Mouse (Mus musculus): ENCODE results near the gene Spert. TPM values are rescaled to one million over a fixed set of nuclear protein-coding genes. Genes with fewer than 3 reads are reported as not detected.

Spert gene
- polyA plus RNA-seq, 1 experiment = 0.05 TPM

DNA sequence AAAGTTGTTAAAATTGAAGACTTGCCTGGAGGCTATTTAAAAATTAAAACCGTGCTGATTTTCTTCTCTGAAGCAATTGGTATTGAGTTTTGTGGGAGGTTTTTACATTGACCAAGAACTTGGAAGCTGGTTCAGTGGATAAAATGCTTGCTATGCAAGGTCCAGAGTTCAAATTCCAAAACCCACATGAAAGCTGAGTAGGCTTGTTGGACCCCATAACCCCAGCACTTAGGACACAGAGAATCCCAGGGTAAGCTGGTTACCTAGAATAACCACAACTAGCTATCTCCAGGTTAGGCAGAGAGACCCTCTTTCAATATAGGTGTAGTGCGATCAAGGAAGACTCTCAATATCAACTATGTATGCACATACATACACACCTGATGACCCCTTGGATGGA lies 16.3 kb upstream of the Spert start:
- Histone ChIP-seq H3K9me3 (ENCODE audit: control insufficient read depth, low read length) (no peaks in the 10 kb centered on the region), H3K4me3 (replicated peaks) (no peak overlapping the region), H3K4me1 (ENCODE audit: control insufficient read depth) (no peaks in the 10 kb centered on the region), H3K27me3 (ENCODE audit: control insufficient read depth) (no peaks in the 10 kb centered on the region), H3K36me3 (ENCODE audit: control insufficient read depth) (no peaks in the 10 kb centered on the region)
- TF ChIP-seq TAL1 (IDR thresholded peaks at IDR 0.05; ENCODE audit: low read length) (no peak), GATA1 (IDR thresholded peaks at IDR 0.05; ENCODE audit: low read length) (no peak)

DNA sequence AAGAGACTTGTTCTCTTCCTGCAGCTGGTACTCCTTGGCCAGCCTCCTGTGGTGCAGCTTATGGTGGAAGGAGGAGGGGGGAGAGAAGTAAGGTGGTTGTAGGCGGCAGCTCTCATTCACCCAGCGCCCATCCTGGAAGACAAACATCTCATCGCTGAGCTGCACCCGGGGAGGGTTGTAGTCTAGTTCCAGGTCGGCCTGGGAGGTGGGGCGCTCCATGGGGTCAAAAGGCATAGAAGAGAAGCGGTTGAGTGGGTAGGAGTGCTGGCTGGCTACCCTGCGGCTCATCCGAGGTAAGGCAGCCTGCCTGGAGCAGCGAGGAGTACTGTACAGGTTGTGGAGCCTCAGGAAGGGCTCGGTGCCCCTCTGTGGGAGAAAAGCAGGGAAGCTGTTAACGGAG lies 9.0 kb downstream of the Spert start:
- TF ChIP-seq GATA1 (IDR thresholded peaks at IDR 0.05; ENCODE audit: low read length) (no peak), TAL1 (IDR thresholded peaks at IDR 0.05; ENCODE audit: low read length) (no peak)
- no peaks in the 10 kb centered on the region for H3K4me1 ChIP-seq (ENCODE audit: control insufficient read depth)

DNA sequence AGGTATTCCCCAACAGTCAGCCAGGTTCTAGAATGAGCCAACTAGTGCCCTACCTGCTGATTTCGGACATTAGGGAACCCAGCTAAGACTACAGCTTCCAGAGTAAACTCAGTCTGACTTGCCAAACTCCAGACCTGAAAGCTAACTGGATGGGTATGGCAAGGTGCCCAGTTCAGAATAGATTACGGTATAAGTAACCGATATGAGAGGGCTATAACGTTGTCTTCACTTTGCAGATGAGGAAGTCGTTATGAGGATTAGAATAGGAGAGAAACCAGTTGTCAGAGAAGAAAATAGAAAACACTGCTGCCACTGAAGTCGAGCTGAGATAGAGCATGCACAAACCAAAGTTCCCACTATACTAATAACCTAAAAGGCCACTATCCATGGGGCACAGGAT lies 13.9 kb downstream of the Spert start:
- H3K4me3 ChIP-seq (replicated peaks) = no peak overlapping the region
- no peak for TF ChIP-seq GATA1 (IDR thresholded peaks at IDR 0.05; ENCODE audit: low read length)
- no peak for TF ChIP-seq TAL1 (IDR thresholded peaks at IDR 0.05; ENCODE audit: low read length)
- H3K4me1 ChIP-seq (ENCODE audit: control insufficient read depth) = no peaks in the 10 kb centered on the region
- H3K9me3 ChIP-seq (ENCODE audit: control insufficient read depth, low read length) = no peaks in the 10 kb centered on the region
- H3K27me3 ChIP-seq (ENCODE audit: control insufficient read depth) = no peaks in the 10 kb centered on the region
- no peaks in the 10 kb centered on the region for H3K36me3 ChIP-seq (ENCODE audit: control insufficient read depth)

More for the DNA sequence above, 9.0 kb downstream of the Spert start:
- no peaks in the 10 kb centered on the region for H3K9me3 ChIP-seq (ENCODE audit: control insufficient read depth, low read length)
- H3K27me3 ChIP-seq (ENCODE audit: control insufficient read depth) = no peaks in the 10 kb centered on the region
- H3K36me3 ChIP-seq (ENCODE audit: control insufficient read depth) = no peaks in the 10 kb centered on the region
- H3K4me3 ChIP-seq (replicated peaks) = no peak overlapping the region

DNA sequence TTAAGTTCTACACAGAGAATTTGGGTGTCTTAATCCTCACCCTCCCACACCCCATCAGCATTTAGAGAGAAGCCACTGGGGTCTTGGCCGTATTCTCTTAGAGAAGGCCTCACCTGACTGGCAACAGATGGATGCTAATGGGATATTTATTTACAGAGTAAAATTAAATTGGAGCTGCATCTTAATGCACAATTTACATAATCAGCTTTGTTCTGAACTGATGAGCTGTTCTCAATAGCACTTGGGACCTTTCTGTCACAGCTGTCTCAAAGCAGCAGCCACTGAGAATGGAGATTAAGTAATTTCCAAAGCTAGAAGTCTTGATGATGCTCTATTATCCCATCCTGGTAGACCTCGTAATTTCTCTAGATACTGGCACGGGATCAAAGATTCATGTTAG lies 26.6 kb downstream of the Spert start:
- TF ChIP-seq GATA1 (IDR thresholded peaks at IDR 0.05; ENCODE audit: low read length) (no peak), TAL1 (IDR thresholded peaks at IDR 0.05; ENCODE audit: low read length) (no peak)
- no peaks in the 10 kb centered on the region for H3K9me3 ChIP-seq (ENCODE audit: control insufficient read depth, low read length)
- H3K36me3 ChIP-seq (ENCODE audit: control insufficient read depth) = no peaks in the 10 kb centered on the region
- peaks cover 9% of the 10 kb centered on the region; the same call in 1 of the 2 replicates for H3K4me1 ChIP-seq (ENCODE audit: control insufficient read depth)
- H3K4me3 ChIP-seq (replicated peaks) = no peak overlapping the region
- H3K27me3 ChIP-seq (ENCODE audit: control insufficient read depth) = no peaks in the 10 kb centered on the region

DNA sequence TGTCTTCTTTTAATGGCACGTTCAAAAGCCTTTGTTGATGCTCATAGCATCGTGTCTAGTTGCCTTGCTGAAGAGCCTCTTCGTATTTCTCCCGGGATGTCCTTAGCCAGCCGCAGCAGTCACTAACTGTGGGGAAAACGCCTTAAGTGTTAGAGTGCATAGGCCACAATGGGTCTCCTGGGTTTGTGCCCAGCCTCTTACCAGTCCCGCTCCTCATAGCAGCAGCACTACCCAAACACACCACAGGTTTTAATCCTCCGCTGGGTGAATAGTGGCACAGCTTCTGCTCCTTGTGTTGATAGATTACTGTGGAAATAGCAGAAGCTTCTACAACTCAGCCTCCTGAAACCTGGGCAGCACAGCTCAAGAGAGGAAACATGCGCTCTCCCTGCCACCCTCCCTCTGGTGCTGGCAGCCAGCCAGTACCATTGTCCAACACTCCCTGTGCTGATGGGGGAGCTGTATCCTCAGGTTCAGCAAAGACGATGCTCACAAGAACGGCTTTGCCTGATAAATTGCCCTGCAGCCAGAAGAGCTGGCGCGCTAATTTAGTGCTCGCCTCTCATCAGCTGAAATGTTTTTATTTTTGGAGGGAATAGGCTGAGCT lies 27.3 kb downstream of the Spert start:
- Histone ChIP-seq H3K36me3 (ENCODE audit: control insufficient read depth) (no peaks in the 10 kb centered on the region), H3K9me3 (ENCODE audit: control insufficient read depth, low read length) (no peaks in the 10 kb centered on the region), H3K4me1 (ENCODE audit: control insufficient read depth) (peaks cover 9% of the 10 kb centered on the region; the same call in 1 of the 2 replicates), H3K27me3 (ENCODE audit: control insufficient read depth) (no peaks in the 10 kb centered on the region), H3K4me3 (replicated peaks) (no peak overlapping the region)
- TF ChIP-seq TAL1 (IDR thresholded peaks at IDR 0.05; ENCODE audit: low read length) = no peak
- TF ChIP-seq GATA1 (IDR thresholded peaks at IDR 0.05; ENCODE audit: low read length) = no peak

DNA sequence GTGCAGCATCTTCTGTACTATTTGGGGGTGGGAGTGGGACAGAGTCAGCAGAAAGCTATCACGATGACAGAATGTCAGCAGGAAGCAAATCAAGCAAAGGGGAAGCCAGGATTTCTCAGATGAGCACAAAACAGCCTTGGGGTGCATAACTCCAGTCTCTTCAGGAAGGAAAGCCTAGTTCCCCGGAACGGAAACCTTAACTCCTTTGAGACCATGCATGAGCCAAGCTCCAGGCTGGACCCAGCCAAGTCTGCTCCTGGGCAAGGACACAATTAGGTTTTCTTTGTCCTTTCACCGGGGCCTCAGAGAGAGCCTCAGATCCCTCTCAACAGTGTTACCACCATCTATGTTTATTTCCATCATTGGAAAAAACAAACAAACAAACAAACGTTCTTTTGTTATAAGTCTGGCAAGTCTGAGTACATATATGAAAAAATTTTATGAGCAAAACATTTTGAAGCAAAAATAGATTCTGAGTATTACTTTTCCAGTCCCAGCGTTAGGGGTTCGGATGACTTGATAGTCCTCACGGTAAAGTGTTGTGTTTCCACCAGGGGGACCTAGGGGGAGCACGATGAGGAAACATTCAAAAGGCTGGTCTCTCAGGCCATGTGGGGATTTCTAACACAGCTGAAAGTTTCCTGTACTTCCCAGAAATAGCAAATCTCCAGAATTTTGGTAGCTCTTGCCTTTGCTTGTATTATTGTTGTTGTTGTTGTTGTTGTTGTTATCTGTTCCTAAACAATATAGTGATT lies 31.2 kb downstream of the Spert start:
- H3K36me3 ChIP-seq (ENCODE audit: control insufficient read depth) = no peaks in the 10 kb centered on the region
- no peaks in the 10 kb centered on the region for H3K27me3 ChIP-seq (ENCODE audit: control insufficient read depth)
- no peaks in the 10 kb centered on the region for H3K9me3 ChIP-seq (ENCODE audit: control insufficient read depth, low read length)
- no peak overlapping the region for H3K4me3 ChIP-seq (replicated peaks)
- peaks cover 9% of the 10 kb centered on the region; the same call in 1 of the 2 replicates for H3K4me1 ChIP-seq (ENCODE audit: control insufficient read depth)
- TF ChIP-seq TAL1 (IDR thresholded peaks at IDR 0.05; ENCODE audit: low read length) (no peak), GATA1 (IDR thresholded peaks at IDR 0.05; ENCODE audit: low read length) (no peak)

DNA sequence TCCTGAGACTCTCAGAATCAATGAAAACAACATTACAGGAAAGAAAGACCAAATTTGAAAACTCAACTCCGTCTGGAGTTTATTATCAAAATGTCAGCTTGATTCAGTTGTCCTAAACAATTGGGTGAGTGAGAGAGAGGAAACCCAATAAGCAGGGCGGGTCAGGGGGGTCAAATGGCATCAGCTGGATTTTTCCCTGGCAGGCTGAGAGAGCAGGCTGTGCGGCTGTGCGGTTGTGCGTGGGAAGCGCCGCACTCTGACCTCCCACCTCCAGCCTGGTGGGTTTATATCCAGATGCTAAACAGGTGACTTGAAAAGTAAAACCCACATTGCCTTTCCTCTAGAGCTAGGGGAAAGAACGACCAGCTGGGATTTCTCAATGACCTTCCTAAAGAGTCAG lies 51.2 kb downstream of the Spert start:
- Histone ChIP-seq H3K9me3 (ENCODE audit: control insufficient read depth, low read length) (no peaks in the 10 kb centered on the region), H3K4me3 (replicated peaks) (no peak overlapping the region), H3K27me3 (ENCODE audit: control insufficient read depth) (no peaks in the 10 kb centered on the region), H3K4me1 (ENCODE audit: control insufficient read depth) (peaks cover 10% of the 10 kb centered on the region; the same call in 1 of the 2 replicates), H3K36me3 (ENCODE audit: control insufficient read depth) (no peaks in the 10 kb centered on the region)
- TF ChIP-seq TAL1 (IDR thresholded peaks at IDR 0.05; ENCODE audit: low read length) (no peak), GATA1 (IDR thresholded peaks at IDR 0.05; ENCODE audit: low read length) (no peak)

DNA sequence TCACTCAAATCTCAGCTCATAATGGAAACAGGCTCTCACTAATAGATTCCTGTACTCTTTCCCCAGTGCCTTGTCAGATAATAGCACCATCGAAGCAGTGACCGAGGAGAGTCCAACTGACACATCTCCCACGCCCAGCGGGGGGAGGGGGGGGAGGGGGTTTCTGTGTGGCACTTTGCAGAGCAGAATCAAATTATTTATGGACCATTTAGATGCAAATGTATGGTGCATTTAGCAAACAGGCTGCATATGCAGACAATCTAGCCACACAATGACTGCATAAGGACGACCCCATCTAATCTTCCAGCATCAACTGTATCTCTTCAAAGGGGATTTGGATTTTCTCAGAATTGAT lies 51.9 kb downstream of the Spert start:
- Histone ChIP-seq H3K4me1 (ENCODE audit: control insufficient read depth) (peaks cover 16% of the 10 kb centered on the region), H3K27me3 (ENCODE audit: control insufficient read depth) (no peaks in the 10 kb centered on the region), H3K9me3 (ENCODE audit: control insufficient read depth, low read length) (no peaks in the 10 kb centered on the region), H3K36me3 (ENCODE audit: control insufficient read depth) (no peaks in the 10 kb centered on the region), H3K4me3 (replicated peaks) (no peak overlapping the region)
- TF ChIP-seq TAL1 (IDR thresholded peaks at IDR 0.05; ENCODE audit: low read length) = no peak
- no peak for TF ChIP-seq GATA1 (IDR thresholded peaks at IDR 0.05; ENCODE audit: low read length)

DNA sequence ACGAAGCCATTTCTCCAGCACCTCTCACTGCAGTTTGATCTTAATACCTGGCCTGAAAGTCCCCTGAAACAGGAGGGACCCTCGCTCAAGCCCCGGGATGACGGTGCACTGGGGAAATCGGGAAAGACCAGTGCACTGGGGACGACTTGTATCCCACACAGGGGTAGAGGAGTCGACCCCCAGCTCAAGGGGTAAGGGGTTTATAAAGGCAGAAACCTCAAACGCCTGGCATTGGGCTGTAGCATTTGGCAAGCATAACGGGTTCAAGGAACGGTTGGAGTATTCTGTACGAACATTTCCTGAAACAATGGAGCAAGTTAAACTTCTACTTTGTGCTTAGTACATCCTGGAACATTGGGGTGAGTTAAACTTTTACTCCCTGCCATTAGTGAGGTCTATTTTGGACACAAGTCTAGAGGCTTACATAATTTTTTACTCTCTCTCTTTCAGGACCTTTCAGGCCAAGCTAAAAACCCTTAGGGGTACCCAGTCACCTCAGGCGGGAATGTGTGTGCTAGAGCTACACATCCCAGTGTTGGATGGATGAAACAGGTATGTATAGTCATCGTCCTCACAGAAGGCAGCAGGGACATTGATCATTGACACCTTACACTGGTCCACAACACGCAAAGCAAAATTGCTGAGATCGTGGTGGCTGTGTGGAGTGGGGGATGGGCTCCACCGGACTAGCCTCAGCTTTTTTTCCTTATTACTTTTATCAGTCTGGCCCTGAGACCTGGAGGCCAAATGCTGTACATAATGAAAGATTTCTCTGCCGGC lies 52.5 kb downstream of the Spert start:
- Histone ChIP-seq H3K27me3 (ENCODE audit: control insufficient read depth) (no peaks in the 10 kb centered on the region), H3K4me1 (ENCODE audit: control insufficient read depth) (peaks cover 16% of the 10 kb centered on the region), H3K36me3 (ENCODE audit: control insufficient read depth) (no peaks in the 10 kb centered on the region), H3K9me3 (ENCODE audit: control insufficient read depth, low read length) (no peaks in the 10 kb centered on the region), H3K4me3 (replicated peaks) (no peak overlapping the region)
- no peak for TF ChIP-seq GATA1 (IDR thresholded peaks at IDR 0.05; ENCODE audit: low read length)
- no peak for TF ChIP-seq TAL1 (IDR thresholded peaks at IDR 0.05; ENCODE audit: low read length)

All from erythroblast, embryonic 14.5 days (primary cell).